Mouse (Mus musculus) ovary, postnatal 14 days (tissue): ENCODE data around the gene Pibf1.

ENCODE experiments used
- DNase-seq: peaks from one replicate; pipeline ENCODE4 v3.0.0; 2022; ENCODE audit warnings: low spot score

The Pibf1 gene

GRCm38 (mm10) chr14:99099267-99099966 lies at the start of gene Pibf1, which contains the start of gene Dis3:
Pibf1 (plus strand) TSS chr14:99099424.
Dis3 (minus strand) TSS chr14:99099770.
- peak; percentile 96 for DNase-seq

- no peak for DNase-seq
Observed at GRCm38 (mm10) chr14:99058959-99059586, 40.2 kb upstream of the Pibf1 start.

- DNase-seq, result no peak
Observed at GRCm38 (mm10) chr14:99060616-99061015, 38.6 kb upstream of the Pibf1 start.

- DNase-seq, result no peak
Observed at GRCm38 (mm10) chr14:99063091-99063490, 36.1 kb upstream of the Pibf1 start.

- DNase-seq, result no peak
Observed at GRCm38 (mm10) chr14:99071146-99071545, 28.1 kb upstream of the Pibf1 start.

GRCm38 (mm10) chr14:99088947-99089346 lies 10.3 kb upstream of the Pibf1 start:
- no peak for DNase-seq

GRCm38 (mm10) chr14:99099967-99100587 lies 853 bp downstream of the Pibf1 start:
- DNase-seq, result no peak

- DNase-seq, result no peak
Observed at GRCm38 (mm10) chr14:99103050-99103449, 3.8 kb downstream of the Pibf1 start.

GRCm38 (mm10) chr14:99104542-99105123 lies 5.4 kb downstream of the Pibf1 start:
- DNase-seq, result no peak

GRCm38 (mm10) chr14:99106671-99107070 lies 7.4 kb downstream of the Pibf1 start:
- DNase-seq, result no peak

- no peak for DNase-seq
Observed at GRCm38 (mm10) chr14:99107631-99108187, 8.5 kb downstream of the Pibf1 start.

GRCm38 (mm10) chr14:99108762-99109161 lies 9.5 kb downstream of the Pibf1 start:
- DNase-seq, result no peak

GRCm38 (mm10) chr14:99117576-99117975 lies 18.4 kb downstream of the Pibf1 start:
- DNase-seq, result no peak

- no peak for DNase-seq
Observed at GRCm38 (mm10) chr14:99121584-99122339, 22.5 kb downstream of the Pibf1 start.

- no peak for DNase-seq
Observed at GRCm38 (mm10) chr14:99124076-99124475, 24.9 kb downstream of the Pibf1 start.

GRCm38 (mm10) chr14:99126713-99127112 lies 27.5 kb downstream of the Pibf1 start:
- DNase-seq, result no peak

- DNase-seq, result no peak
Observed at GRCm38 (mm10) chr14:99127509-99127908, 28.3 kb downstream of the Pibf1 start.

- no peak for DNase-seq
Observed at GRCm38 (mm10) chr14:99129050-99129449, 29.8 kb downstream of the Pibf1 start.

GRCm38 (mm10) chr14:99134048-99134447 lies 34.8 kb downstream of the Pibf1 start:
- no peak for DNase-seq

- DNase-seq, result no peak
Observed at GRCm38 (mm10) chr14:99135761-99136160, 36.5 kb downstream of the Pibf1 start.

- no peak for DNase-seq
Observed at GRCm38 (mm10) chr14:99136297-99136696, 37.1 kb downstream of the Pibf1 start.

GRCm38 (mm10) chr14:99140036-99140435 lies 40.8 kb downstream of the Pibf1 start:
- DNase-seq, result no peak
